Mouse (Mus musculus) lung, postnatal 4 days (tissue): ENCODE results near the gene Rab6a.
A peak's percentile ranks its signal among the peaks of the same experiment; 100 is the strongest.
"Not testable (repeated sequence)": the region's sequence is repeated elsewhere in the genome, so short reads cannot be mapped to it uniquely, and the experiment has no call there.

Source experiments
- DNase-seq, 2 experiments: peaks; one replicate each; pipeline ENCODE4 v3.0.0; 2021

Gene Rab6a

DNA sequence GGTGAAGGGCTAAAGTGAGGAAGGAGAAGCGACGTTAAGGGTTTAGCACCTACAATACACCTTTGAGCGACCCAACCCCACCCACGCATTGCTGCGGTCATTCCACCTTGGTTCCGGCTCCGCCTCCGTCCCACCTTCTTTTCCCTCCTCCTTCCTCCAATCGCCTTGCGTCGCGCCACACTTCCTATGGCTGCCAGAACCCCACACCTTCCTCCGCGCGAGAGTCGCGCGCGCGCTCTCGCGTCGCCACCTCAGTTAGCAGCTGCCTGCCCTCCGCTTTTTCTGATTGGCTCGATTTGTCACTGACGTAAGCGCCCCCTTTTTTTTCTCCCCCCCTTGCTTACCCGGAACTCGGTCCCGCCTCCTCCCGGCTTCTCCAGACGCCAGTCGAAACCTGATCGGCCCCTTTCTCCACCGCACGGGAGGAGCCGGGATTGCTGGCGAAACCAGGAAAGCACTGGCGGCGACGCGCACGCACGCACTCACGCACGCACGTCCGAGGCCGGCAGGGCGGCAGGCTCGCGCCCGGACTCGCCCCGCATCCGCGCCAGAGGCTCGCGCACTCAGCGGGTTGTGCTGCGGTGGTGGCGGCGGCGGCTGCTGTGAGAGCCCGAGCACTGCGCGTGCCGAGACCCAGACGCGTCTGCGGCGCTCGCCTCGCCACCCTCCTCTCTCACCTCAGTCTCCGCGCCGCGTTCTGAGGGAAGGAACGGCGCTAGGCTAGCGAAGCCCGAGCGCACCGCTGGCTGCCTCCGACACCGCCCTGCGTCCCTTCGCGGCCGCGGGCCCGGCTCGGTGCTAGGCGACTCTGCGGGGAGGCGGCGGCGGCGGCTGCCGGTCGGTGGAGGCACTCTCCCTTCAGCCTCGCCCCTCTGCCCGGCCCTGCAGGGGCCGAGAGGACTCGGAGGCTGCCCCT is at the start of gene Rab6a:
Gene Rab6a (plus strand): TSS at position 197 of the 916 bp plus-strand sequence.
- DNase-seq: peak; percentile 98 to 99

DNA sequence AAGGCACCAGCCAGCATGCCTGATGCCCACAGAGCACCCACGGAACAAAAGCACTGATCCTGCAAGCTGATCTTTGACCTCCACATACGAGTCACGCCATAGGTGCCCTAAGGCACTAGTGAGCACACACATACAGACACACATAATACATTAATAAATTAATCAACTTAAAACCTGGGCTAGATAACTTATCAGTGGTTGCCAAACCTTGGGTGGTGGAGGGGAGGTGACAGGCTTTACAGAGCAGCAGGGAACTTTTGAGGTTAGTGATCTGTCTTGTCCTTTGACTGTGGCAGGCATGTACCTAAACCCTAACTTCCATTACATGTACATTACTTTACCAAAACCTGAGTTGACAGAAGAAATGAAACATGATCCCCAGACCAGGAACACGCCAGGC is 47.9 kb upstream of the Rab6a start:
- DNase-seq: no peak

DNA sequence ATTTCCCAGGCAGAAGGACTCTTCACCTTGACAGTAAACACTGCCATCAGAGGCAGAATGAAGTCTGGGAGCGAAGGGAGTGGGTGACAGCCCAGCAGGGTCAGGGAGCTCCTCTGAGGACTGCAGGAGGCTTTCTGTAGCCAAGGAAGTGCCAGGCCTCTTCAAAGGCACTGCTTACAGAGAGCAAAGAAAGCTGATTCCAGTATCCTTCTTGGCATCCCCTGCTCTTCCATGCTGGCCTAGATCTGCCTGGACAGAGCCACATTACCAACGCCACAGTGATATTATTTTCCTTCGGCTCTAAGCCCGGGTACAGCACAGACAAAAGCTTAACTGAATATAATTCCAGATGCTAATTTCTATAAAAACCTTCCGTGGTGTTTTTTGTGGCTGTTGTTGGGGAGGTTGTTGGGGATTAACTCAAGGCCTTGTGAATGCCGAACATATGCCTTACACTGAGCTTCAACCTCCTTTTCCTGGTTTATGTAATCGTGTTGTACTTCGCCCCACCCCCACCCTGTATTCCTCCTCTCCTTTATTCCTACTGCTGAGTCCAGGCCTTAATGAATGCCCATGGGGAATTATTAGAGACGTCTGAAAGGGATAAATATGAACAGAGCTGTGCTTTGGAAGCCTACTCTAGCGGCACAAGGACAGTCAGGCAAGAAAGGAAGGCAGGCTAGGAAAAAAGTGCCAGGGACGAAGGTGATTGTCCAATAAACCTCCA is 45.2 kb upstream of the Rab6a start:
- peak in 1 of 2 experiments; percentile 22 for DNase-seq

DNA sequence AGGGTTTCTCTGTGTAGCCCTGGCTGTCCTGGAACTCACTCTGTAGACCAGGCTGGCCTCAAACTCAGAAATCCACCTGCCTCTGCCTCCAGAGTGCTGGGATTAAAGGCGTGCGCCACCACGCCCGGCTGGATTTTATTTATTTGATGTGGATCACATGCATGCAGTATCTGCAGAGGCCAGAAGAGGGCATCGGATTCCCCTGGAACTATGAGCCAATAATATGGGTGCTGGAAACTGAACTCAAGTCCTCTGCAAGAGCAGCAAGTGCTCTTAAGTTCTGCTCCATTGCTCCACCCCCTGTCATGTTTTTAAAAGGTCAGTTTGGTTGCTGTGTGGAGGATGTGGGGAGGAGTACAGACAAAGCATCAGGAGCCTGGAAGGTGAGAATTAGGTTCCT is 40.0 kb upstream of the Rab6a start:
- not testable (repeated sequence) for DNase-seq

DNA sequence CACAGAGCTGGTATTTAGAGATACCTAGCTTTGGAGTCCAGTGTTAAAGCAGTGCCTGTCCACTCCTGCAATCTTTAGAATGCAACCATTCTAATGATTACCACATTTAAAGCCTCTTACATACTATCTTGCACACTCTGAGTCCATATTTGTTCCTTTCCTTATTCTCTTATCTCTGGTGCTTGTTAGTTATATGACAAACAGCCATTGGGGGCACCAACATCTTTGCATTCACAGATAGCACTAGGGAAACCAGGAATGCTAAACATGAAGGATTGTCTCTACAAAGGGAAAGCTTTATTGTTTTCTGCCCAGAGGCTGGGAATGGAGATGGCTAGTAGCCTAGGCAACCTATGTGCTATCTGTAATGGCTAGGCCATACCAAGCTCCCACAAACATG is 37.3 kb upstream of the Rab6a start:
- no peak for DNase-seq

DNA sequence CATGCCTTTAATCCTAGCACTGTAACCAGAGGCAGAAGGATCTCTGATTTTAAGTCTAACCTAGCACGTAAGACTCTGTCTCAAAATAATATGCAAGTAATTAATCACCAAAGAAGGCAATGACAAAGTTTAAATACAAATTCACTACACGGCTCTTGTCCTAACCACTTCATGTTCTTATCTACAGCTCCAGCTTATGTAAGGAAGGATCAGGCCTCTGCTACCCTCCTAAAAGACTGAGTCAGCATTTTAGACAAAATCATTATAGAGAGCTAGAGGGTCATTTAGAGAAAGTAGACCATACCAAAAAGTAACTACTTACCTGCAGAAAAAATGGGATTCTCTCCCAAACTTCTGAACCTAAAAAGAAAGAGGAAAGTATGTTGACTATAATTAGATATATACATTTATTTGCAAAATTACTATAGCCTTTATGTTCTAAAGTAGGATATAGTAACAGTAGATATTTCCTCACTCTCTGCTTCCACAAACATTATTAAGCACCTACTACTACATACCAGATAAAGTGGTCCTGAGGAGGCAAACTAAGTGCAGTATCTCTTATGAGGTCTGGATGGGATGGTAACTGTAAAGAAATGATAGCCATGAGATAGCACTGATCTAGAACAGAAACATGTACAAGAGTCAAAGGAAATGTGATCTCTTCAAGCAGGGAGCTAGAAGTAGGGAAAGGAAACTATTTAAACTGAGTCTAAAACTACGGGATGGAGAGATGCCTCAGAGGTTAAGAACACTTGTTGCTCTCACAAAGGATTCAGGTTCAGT is 36.1 kb upstream of the Rab6a start:
- DNase-seq: no peak

DNA sequence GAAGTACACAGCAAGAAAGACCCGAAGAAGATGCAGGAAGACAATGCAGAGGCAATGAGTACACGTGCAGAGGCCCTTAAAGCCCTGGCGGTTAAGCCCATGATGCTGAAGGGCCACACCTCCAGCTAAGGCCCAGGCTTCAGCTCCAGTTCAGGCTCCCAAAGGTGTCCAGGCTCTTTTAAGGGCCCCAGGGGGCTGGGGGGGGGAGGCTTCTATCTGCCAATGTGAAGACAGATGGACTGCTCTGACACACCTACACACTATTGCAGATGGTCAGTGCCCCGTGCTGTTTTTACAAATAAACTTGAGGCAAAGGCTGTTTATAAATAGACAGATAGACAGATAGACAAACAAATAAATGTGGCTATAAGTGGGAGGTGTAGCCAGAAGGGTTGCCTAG is 35.1 kb upstream of the Rab6a start:
- DNase-seq: no peak

DNA sequence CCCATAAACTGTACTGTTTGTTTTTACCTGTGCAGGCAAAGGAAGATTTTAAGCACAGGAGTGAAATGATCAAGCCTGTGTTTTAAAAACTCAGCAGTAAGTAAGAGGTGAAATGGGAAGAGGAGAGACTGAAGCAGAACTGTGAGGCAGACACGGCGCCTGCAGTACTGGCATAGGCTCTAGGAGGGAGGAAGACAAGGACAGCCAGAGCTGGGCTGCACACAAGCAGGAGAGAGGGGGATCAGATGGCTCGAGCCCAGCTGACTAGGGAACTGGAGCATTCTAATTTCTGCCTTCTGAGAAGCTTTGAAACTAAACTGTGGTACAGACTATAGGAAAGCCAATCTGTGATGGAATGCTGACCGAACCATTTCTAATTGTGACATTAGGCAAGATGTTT is 34.5 kb upstream of the Rab6a start:
- no peak for DNase-seq

DNA sequence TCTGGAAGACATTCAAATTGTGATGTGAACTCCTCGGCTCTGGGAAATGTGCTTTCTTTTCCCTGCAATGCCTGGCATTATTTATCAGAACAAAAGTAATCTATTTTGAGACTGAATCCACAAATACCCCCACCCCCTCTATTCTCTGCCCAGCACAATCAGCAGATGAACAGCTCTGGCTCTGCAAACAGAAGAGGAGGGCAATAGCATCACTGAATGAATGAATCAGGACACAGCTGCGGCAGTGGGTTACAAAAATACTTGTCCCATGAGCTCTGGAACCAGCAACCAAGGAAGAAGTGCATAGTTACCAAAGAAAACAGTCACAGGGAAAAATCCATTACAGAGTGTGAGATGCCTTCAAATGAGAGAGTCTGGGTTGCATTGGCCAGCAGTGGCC is 28.4 kb upstream of the Rab6a start:
- DNase-seq: no peak

DNA sequence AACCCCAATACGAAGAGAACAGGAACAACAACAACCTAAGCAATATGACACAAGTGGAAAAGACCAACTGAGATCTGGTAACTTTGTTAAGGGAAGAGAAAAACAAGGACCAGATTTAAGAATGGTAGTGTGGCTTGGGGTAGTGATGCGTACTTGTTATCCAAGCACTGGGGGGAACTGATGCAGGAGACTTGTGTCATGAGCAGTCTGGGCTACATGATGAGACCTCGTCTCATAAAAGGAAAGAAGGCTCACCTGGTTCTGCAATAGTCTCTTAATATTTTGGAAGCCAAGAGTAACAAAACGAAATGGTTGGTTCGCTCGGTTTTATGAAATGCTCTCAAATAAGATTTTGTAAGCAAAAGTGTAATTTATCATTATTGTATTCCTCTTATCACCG is 25.0 kb upstream of the Rab6a start:
- DNase-seq: no peak

DNA sequence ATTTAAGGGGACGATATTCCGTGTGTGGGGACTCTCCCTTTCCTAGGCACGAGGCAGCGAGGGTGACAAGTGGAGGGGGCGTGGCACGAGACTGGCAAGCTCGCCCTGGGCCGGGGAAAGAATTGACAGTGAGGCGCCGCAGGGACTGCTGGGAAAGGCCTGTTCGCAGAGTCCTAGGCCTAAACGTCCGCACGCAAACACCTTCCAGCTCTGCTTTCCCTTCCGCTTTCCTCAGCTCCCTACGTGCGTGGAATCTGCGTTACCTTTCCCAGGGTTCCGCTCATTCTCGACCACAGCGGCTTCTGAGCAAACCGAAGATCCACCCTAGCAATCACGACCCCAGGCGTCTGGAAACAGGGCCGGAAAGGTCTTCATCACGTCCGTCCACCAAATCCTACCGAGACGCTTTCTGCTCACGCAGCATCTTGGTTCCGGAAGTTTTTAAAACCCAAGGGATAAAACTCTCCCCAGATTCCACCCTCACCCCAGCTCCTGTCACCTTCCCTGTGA is 24.4 kb upstream of the Rab6a start:
- DNase-seq: peak; percentile 91

DNA sequence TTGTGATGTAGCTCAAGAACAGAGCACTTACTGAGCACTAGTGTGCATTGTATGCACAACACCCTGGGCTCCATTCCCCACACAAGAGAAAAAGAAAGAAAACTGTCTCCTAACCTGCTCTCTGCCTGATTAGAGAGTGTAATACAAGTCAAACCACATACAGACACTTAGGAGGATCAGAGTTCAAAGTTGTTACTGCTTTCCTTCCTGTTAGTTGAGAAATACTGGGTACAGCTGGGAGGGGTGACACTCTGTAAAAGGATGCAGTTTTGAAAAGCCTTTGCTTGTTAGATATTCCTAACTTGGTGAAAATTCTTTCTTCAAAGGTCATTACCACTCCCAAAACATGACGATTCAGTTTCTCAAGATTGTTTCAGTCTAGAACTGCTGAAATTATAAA is 17.4 kb upstream of the Rab6a start:
- no peak for DNase-seq

DNA sequence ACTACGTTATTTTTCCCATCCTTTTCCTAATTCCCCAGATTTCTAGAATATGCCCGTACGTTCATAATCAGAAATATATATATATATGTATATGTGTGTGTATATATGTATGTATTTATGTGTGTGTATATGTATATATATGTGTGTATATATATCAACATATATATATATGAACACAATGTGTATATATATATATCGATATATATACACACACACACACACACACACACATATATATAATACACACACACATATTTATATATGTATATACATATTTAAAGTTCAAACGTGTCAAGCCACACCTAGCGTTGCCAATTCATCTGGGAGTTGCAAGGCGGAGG is 16.7 kb upstream of the Rab6a start:
- no peak for DNase-seq

DNA sequence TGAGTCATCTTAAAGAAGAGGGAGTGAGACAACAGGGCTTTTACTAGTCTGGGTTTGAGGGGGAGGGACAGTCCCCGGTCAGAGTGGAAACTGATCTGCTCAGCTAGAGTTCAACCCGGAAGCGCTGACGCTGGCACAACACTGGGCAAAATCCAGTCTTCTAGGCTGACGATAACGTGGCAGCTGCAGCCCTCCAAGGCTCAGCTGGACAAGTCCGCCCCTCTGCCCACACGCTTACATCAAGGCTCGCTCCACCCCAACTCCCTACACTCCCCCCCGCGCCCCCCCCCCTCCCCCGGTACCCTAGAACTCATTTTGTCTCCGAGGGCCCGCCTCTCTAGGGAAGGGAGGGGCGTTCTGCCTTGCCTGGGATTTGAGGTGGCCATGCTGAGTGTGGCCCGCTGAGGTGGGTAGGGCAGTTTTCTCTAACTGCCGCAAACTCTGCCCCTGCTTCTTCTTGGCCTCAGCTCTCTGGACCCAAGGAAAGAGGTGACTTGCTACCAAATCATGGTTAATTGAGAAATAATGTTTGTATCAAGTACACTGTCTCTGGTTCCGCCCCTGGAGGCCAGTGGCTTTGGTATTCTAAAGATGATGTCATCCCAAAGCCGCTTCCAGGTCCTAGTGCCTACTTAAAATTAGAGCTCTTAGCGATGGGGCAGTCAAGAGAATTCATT is 16.2 kb upstream of the Rab6a start:
- DNase-seq: peak; percentile 89

DNA sequence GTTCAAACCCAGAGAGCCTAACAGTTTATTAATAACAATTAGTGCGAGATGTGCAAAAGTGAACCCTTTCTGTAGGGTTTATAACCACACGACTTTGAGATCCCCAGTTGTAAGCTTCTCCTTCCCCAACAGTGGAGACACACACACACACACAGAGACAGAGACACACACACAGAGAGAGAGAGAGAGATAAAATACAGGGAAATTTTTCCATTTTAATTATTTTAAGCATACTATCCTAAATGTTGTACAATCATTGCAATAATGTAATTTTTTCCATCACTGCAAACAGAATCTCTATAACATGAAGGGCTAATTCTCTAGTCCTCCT is 15.7 kb upstream of the Rab6a start:
- no peak for DNase-seq

DNA sequence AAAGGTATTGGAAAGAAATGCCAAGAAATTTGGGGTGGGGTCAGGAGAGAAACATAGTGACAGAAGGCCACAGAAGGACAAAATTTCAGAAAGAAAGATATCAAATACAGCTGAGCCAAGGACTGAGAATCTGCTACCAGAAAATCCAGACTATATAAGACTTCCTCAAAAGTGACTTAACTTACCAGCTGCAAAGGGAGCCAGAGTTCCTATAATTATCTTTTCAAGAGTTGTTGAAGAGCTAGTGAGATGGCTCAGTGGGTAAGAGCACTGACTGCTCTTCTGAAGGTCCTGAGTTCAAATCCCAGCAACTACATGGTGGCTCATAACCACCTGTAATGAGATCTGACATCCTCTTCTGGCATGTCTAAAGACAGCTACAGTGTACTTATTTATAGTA is 13.9 kb upstream of the Rab6a start:
- no peak for DNase-seq

DNA sequence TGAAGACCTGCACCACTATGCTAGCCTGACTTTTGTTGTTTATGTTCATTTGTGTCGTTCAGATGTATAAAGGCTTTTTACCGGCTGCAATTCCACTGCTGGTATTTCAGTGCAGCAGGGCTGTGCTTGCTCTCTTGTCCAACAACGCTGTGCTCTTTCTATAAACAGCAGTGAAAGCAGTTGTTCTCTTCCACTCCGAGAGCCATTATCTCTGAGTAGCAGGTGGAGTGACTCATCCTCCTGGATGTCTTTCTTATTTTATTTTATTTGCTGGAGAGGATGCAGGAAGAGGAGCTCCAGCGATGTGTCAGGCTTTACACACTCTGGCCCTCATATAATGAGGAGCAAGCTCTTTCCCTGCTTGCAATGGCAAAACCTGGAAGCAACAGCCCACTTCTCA is 7.0 kb upstream of the Rab6a start:
- DNase-seq: no peak

DNA sequence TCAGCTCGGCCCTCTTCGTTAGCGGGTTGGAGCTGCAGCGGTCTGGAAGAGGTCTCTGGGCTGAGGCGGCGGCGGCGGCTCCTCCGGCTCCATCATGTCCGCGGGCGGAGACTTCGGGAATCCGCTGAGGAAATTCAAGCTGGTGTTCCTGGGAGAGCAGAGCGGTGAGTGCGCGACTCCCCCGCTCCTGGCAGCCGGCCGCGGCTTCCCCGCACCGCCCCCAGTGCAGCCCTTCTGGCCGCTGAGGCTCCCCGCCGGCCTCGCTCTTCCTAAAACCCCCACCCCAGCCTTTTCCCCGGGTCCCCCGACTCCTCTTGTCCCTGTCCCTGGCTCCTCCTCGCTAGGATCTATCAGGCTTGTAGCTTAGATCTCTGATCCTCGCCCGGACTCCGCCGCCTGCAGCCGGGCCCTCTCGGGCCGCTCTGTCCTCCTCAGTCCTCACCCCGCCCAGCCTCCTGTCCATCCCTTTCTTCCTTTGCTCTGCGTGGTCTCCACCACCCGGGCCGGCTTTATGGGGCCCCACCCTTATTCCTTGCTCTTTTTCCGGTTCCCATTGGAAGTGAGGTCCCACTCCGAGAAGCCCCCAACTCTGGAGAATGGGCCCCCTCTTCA is 1.0 kb downstream of the Rab6a start, which contains the start of gene Mrpl48:
Gene Mrpl48 (minus strand): TSS at position 172 of the 612 bp plus-strand sequence.
- DNase-seq: peak; percentile 66 to 74

DNA sequence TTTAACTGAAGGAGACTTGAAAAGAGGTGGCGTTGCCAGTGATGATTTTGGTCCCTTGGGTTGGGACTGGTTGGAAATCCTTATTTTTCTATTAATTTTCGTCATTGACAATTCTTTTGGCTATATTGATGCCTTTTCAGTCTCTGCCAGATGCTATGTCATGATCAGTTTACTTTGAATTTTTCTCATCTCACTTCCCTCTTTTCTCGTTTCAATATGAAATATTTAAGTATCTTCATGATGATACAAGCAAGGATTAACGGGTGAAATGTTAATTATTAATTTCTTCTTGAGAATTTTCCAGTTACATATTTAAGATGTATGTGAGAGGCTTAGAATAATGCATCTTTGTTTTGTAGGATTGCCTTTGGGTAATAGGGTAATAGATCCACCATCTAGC is 1.7 kb downstream of the Rab6a start:
- no peak for DNase-seq

DNA sequence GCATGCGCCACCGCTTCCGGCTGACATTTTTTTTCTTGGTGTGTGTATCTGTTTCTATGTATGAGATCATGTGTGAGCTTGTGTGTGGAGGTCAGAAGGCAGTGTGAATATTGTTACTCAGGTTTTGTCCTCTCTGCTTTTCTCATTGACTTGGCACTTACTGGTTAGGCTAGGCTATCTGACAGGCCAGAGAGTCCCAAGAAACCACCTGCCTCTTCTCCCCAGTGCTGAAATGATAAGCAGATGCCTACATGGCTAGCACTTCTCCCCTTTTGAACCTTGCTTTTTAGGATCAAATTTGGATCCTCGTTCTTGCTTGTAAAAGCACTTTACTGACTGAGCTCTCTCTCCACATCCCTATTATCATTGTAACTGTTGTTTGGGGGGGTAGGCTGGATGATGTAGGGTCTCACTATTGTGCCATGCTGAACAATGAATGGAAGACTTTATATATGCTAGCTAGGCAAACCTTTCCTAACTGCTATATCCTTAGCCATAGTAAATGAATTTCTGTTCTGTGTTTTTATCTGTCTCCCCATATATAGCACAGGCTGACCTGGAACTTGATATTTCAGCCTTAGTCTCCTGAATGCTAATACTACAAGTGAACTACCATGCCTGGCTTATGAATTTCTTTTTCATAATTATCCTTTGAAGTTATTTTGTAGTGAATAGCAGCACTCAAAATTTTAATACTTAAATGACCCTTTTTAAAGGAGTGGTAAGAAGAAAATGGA is 9.1 kb downstream of the Rab6a start:
- DNase-seq: no peak

DNA sequence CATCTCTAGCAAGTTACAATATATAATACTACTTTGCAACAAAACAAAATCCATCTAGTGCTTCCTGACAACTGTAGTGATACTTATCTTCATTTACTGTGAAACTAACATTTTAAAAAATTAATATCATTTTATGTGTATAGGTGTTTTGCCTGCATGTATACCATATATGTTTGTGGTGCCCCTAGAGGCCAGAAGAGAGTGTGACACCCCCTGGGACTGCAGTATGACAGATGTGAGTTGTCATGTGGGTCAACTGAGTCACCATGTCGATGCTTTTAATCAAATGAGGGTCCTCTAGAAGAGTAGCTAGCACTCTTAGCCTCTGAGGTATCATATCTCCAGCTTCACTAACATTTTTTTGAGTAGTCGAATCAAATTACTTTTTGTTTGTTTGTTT is 15.1 kb downstream of the Rab6a start:
- DNase-seq: no peak

DNA sequence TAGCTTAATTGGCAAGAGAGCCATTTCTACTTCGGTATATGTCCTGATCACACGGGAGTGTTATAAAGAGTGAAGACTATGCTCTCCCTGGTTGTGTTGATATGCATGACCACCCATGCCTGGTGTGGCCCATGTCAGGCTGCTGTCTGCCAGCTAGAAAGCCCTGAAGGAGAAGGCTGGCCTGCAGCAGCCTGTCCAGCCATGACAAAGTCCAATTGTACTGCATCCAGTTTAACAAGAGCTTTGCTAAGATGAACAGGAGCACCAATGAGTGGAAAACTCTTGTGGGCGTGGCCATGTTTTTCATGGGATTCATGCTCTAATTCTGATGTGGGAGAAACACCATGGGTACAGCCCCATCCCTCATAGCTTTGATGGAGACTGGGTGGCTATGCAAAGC is 17.3 kb downstream of the Rab6a start:
- DNase-seq: no peak
